ENCODE assay signal across 15 mouse cellular contexts in genomic region chr3:138083896-138084295, GRCm38 (mm10). TPM values are rescaled to one million over a fixed set of nuclear protein-coding genes. Genes with fewer than 3 reads are reported as not detected.
"Had no signal": no experiment of that assay in that cellular context is flagged by ENCODE, and none has a peak within 500 bp of the region (broad histone marks: within the 10 kb centered on the region; RNA-seq: fewer than 3 reads in every experiment).

No protein-coding gene starts in this region.

- H3K4me2 ChIP-seq: limb, embryonic 13.5 days; midbrain, embryonic 13.5 days; neural tube, embryonic 15.5 days had no signal

- DNase-seq: kidney, postnatal 36 days; layer of hippocampus, postnatal 36 days; lung, adult 18-20 months; thymus, postnatal 36 days had no signal

- H3K4me3 ChIP-seq: limb, embryonic 13.5 days; midbrain, embryonic 13.5 days; myocyte; neural tube, embryonic 15.5 days had no signal

- ATAC-seq: midbrain, embryonic 13.5 days had no signal

- H3K27me3 ChIP-seq: limb, embryonic 13.5 days; midbrain, embryonic 13.5 days; neural tube, embryonic 15.5 days had no signal

- H3K9me3 ChIP-seq: limb, embryonic 13.5 days; midbrain, embryonic 13.5 days; neural tube, embryonic 15.5 days had no signal

- H3K9ac ChIP-seq: limb, embryonic 13.5 days; liver, embryonic 14.5 days; midbrain, embryonic 13.5 days; neural tube, embryonic 15.5 days had no signal

- H3K27ac ChIP-seq: kidney, postnatal 0 days; limb, embryonic 13.5 days; liver, embryonic 14.5 days; midbrain, embryonic 13.5 days; neural tube, embryonic 15.5 days had no signal

- H3K36me3 ChIP-seq: limb, embryonic 13.5 days; midbrain, embryonic 13.5 days; neural tube, embryonic 15.5 days had no signal

- H3K4me1 ChIP-seq: limb, embryonic 13.5 days; neural tube, embryonic 15.5 days had no signal

RNA-seq across cellular contexts. Expression of gene Gm5105, which starts 16.7 kb away (rescaled TPM):
- total RNA-seq: layer of hippocampus, adult 18-20 months; liver, adult 2 months; megakaryocyte-erythroid progenitor cell, adult 5-6 weeks had no signal
- polyA plus RNA-seq: liver, adult 2 months; liver, embryonic 14.5 days; midbrain, embryonic 13.5 days; neural tube, embryonic 11.5 days; thymus, postnatal 0 days had no signal

RNA-seq across cellular contexts. Expression of gene 1110002E22Rik, which starts 19.0 kb away (rescaled TPM):
- total RNA-seq: megakaryocyte-erythroid progenitor cell, adult 5-6 weeks had no signal
- polyA plus RNA-seq: liver, adult 2 months had no signal
